Mouse (Mus musculus) heart, adult 2 months (tissue): ENCODE results near the gene Tm7sf2. TPM values are rescaled to one million over a fixed set of nuclear protein-coding genes. Genes with fewer than 3 reads are reported as not detected.

Experiments
- DNase-seq, 2 experiments: peaks; one replicate each; pipeline ENCODE4 v3.0.0; 2021
- H3K27ac ChIP-seq: fragments of 200-600 bp; 2 replicates; pipeline ENCODE4 v1.8.1; 2022
- H3K27me3 ChIP-seq: fragments of 200-500 bp; 2 replicates; pipeline ENCODE4 v1.6.1; 2012; ENCODE audit warnings: mild to moderate bottlenecking, low read length, inconsistent platforms, mixed read lengths; ENCODE audit not compliant: control insufficient read depth, insufficient read depth
- H3K36me3 ChIP-seq: fragments of 200-500 bp; 2 replicates; pipeline ENCODE4 v1.6.1; 2012; ENCODE audit warnings: low read length, inconsistent platforms; ENCODE audit not compliant: control insufficient read depth, insufficient read depth
- H3K4me1 ChIP-seq: fragments of 200-500 bp; 2 replicates; pipeline ENCODE4 v1.6.1; 2011; ENCODE audit warnings: low read length; ENCODE audit not compliant: control insufficient read depth, insufficient read depth
- H3K4me3 ChIP-seq: fragments of 200-600 bp; 2 replicates; pipeline ENCODE4 v1.8.1; 2022
- H3K79me2 ChIP-seq: fragments of 200-500 bp; replicated peaks from 2 replicates; pipeline ENCODE4 v1.6.1; 2012; ENCODE audit warnings: mild to moderate bottlenecking, inconsistent platforms, low read length, moderate library complexity, mixed read lengths; ENCODE audit not compliant: control insufficient read depth, insufficient read depth
- H3K9ac ChIP-seq: fragments of 200-500 bp; 2 replicates; pipeline ENCODE4 v1.6.1; 2012; ENCODE audit warnings: low read depth, mild to moderate bottlenecking, control low read depth, inconsistent platforms, low read length, mixed read lengths
- CTCF ChIP-seq: fragments of 200-600 bp; IDR thresholded peaks from 2 replicates; pipeline ENCODE4 v1.8.1; 2022; ENCODE audit warnings: antibody characterized with exemption, mild to moderate bottlenecking, moderate library complexity
- EP300 ChIP-seq: fragments of 200-500 bp; IDR thresholded peaks from 2 replicates; pipeline ENCODE4 v1.6.1; 2011; ENCODE audit warnings: low read depth, low read length, control low read depth; ENCODE audit not compliant: insufficient read depth
- POLR2A ChIP-seq: fragments of 200-500 bp; IDR thresholded peaks from 2 replicates; pipeline ENCODE4 v1.6.1; 2011; ENCODE audit warnings: mild to moderate bottlenecking, low read depth, low read length, control low read depth; ENCODE audit not compliant: insufficient read depth
- WGBS: fragments of 180-500 bp; shearing (Covaris S2); methylation state at CpG from one replicate; pipeline ENCODE4 v1.1.7; 2018; 5-methylcytosine and 5-hydroxymethylcytosine counted together
- intact Hi-C: fragments of 180-260 bp; cut with DNase I; formaldehyde crosslinking; loops from one replicate; pipeline ENCODE4 v1.15.1; 2025
- polyA plus RNA-seq: library from polyadenylated mRNA; depleted of rRNA; stranded (reverse); fragments of >200 nt; gene quantifications from 2 replicates; pipeline ENCODE4 v1.2.3, GENCODE M21; 2012
- total RNA-seq, 2 experiments: library from RNA; stranded (reverse); gene quantifications; 2 replicates each; pipeline ENCODE4 v1.2.3; 2021

Gene Tm7sf2
- total and polyA plus RNA-seq, 3 experiments: 2.7 to 9.3 (median 3.7) TPM

- Histone ChIP-seq H3K79me2 (no peaks in the 10 kb centered on the region), H3K36me3 (no peaks in the 10 kb centered on the region), H3K27ac (no peak overlapping the region), H3K9ac (no peak overlapping the region), H3K27me3 (no peaks in the 10 kb centered on the region), H3K4me1 (peaks cover 5% of the 10 kb centered on the region; the same call in 1 of the 2 replicates), H3K4me3 (no peak overlapping the region)
- TF ChIP-seq POLR2A: no peak
- TF ChIP-seq EP300: no peak
- TF ChIP-seq CTCF: no peak
- WGBS: 25% methylated on average over 5 of the region's 5 CpGs
- no peak for DNase-seq
- intact Hi-C loops: no loop called here
Observed at GRCm38 (mm10) chr19:6066571-6066970, 1.6 kb downstream of the Tm7sf2 start.

- Histone ChIP-seq H3K27me3 (no peaks in the 10 kb centered on the region), H3K4me1 (peaks cover 8% of the 10 kb centered on the region; the same call in 1 of the 2 replicates), H3K27ac (no peak overlapping the region), H3K79me2 (no peaks in the 10 kb centered on the region), H3K36me3 (peaks cover 4% of the 10 kb centered on the region; the same call in 1 of the 2 replicates), H3K4me3 (no peak overlapping the region), H3K9ac (no peak overlapping the region)
- 91% methylated on average over 6 of the region's 6 CpGs for WGBS
- TF ChIP-seq POLR2A (no peak), CTCF (no peak), EP300 (no peak)
- DNase-seq: peak in 1 of 2 experiments; percentile 12
- intact Hi-C loops: no loop called here
Observed at GRCm38 (mm10) chr19:6063081-6063480, 5.1 kb downstream of the Tm7sf2 start.

DNA sequence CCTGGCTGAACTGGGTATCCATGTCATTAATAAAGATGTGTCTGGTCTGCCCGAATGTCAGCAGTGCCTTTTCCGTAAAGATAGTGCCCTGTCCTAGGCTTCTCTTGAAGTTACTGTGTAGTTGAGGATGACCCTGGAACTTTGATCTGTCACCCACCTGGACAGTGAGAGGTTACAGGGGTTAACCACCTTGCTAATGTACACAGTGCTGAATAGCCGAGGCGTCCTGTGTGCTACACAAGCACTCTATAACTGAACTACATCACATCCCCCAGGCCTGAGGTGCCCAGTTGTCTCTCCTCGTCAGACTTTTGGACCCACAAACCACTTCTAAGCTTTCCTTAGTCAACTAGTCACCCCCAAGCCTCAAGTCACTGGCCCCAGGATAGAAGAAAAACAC lies 5.8 kb downstream of the Tm7sf2 start:
- H3K79me2 ChIP-seq: no peaks in the 10 kb centered on the region
- WGBS: 54% methylated on average over 5 of the region's 5 CpGs

GRCm38 (mm10) chr19:6061641-6062302 lies 6.4 kb downstream of the Tm7sf2 start:
- H3K27me3 ChIP-seq: no peaks in the 10 kb centered on the region
- H3K4me1 ChIP-seq: peaks cover 8% of the 10 kb centered on the region
- no peak for TF ChIP-seq CTCF
- no peak for TF ChIP-seq EP300
- TF ChIP-seq POLR2A: no peak
- intact Hi-C loops: loop anchor here (1.0 kb wide), 1 partner anchor 16 kb away; the partner anchor contains the start of gene Vps51
- H3K4me3 ChIP-seq: peak overlapping the region; percentile 83
- H3K9ac ChIP-seq: peak overlapping the region; percentile 78
- H3K36me3 ChIP-seq: peaks cover 4% of the 10 kb centered on the region
- peak overlapping the region; percentile 87 for H3K27ac ChIP-seq
- no peaks in the 10 kb centered on the region for H3K79me2 ChIP-seq
- peak; percentile 42 to 54 for DNase-seq
- under 1% methylated on average over 44 of the region's 44 CpGs for WGBS

More for the DNA sequence above, 5.8 kb downstream of the Tm7sf2 start:
- no peak for TF ChIP-seq CTCF
- TF ChIP-seq EP300: no peak
- TF ChIP-seq POLR2A: no peak
- H3K9ac ChIP-seq: peak overlapping the region; percentile 78; the same call in 1 of the 2 replicates
- H3K36me3 ChIP-seq: peaks cover 4% of the 10 kb centered on the region; the same call in 1 of the 2 replicates
- no peak overlapping the region; the same call in 1 of the 2 replicates for H3K27ac ChIP-seq
- intact Hi-C loops: no loop called here
- H3K4me1 ChIP-seq: peaks cover 8% of the 10 kb centered on the region; the same call in 1 of the 2 replicates
- H3K27me3 ChIP-seq: no peaks in the 10 kb centered on the region
- peak overlapping the region; percentile 83 for H3K4me3 ChIP-seq
- no peak for DNase-seq

GRCm38 (mm10) chr19:6061021-6061533 lies 7.1 kb downstream of the Tm7sf2 start, which contains the start of gene Znhit2:
Gene Znhit2, plus strand, starts transcription at chr19:6061192.
- H3K27ac ChIP-seq: peak within 1 kb of the TSS; percentile 87
- peak; percentile 44 for TF ChIP-seq CTCF
- 0 out of 2 replicates have a peak, but pooled peaks have one; percentile 34 for TF ChIP-seq EP300
- peak; percentile 78 for TF ChIP-seq POLR2A
- under 1% methylated on average over 58 of the region's 58 CpGs for WGBS
- H3K9ac ChIP-seq: peak within 1 kb of the TSS; percentile 78
- peak; percentile 94 to 96 for DNase-seq
- peaks cover 8% of the 10 kb centered on the region for H3K4me1 ChIP-seq
- intact Hi-C loops: loop anchor here (1.0 kb wide), 1 partner anchor 16 kb away; the partner anchor contains the start of gene Vps51
- peak within 1 kb of the TSS; percentile 83 for H3K4me3 ChIP-seq
- no peaks in the 10 kb centered on the region for H3K79me2 ChIP-seq
- H3K27me3 ChIP-seq: no peaks in the 10 kb centered on the region
- H3K36me3 ChIP-seq: peaks cover 4% of the 10 kb centered on the region
